Mouse (Mus musculus) heart, postnatal 0 days (tissue): Measurements from ENCODE around the gene Ube2ql1.

ENCODE experiments used
- CTCF ChIP-seq: IDR thresholded peaks from 2 replicates; pipeline ENCODE4 v1.5.1; 2016; ENCODE audit warnings: antibody characterized with exemption, control low read depth, low read depth
- EP300 ChIP-seq: IDR thresholded peaks from 2 replicates; pipeline ENCODE4 v1.6.1; 2016; ENCODE audit warnings: antibody characterized with exemption, low read depth

DNA sequence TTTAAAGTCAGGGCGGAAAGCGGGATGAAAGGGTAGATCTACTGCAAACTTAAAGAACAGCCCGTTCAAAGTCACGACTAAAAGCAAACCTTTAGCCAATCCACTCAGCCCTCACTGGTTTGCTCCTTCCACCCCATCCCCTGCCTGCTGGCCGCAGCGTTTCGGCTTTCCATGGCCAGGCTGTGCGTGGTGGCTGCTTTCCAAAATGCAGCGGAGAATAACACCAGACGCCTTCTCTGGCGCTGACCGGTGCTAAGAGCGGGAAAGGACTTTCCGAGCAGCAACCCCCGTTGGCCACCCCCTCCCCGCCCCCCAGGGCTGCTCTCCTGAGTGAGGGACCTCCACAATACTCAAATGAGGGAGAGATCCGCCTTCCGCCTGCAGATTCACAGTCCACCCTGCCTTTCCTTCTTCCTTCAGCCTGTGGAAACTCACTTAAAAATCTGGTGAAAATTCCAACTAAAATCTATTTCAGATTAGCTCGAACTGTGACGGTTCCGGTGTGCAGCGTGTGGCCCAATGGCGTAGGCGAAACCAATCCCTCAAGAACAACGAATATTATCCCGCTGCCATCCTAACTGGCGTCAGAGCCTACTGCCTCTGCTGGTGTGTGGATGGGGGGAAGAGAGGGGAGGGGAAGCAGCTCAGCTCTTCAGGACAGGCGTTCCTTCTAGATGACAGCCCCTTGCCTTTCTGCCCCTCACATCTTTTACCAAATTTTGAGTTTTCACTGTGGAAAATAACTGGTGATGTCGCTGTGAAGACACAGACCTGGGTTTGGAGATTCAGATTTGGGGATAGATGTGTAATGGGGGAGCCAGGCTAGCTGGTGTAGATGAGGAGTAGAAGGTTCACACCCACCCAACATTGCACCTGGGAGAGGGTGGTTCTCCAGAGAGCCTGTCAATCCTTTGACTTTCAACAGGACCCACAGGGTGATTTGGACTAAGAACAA, 919 bp upstream of the Ube2ql1 start:
- TF ChIP-seq CTCF, result no peak
- TF ChIP-seq EP300, result no peak
